Comparison of ENCODE assay signal across 16 mouse cellular contexts in genomic region chr10:8995097-8995496, GRCm38 (mm10).
DNase-seq lines count a peak whose midpoint lies in the region; ATAC-seq and TF ChIP-seq lines count a peak whose summit lies in the region.
"Had no signal": no experiment of that assay in that cellular context is flagged by ENCODE, and none has a peak within 500 bp of the region (broad histone marks: within the 10 kb centered on the region; RNA-seq: fewer than 3 reads in every experiment).

No protein-coding gene starts in this region.

- H3K9me3 ChIP-seq in heart, postnatal 0 days (replicated peaks; ENCODE audit: control insufficient read depth, low read length): no peaks in the 10 kb centered on the region
- H3K9me3 ChIP-seq in lung, postnatal 0 days (ENCODE audit: low read length): no peaks in the 10 kb centered on the region
- H3K9me3 ChIP-seq in stomach, postnatal 0 days (ENCODE audit: control insufficient read depth, low read length): no peaks in the 10 kb centered on the region
- H3K9me3 ChIP-seq: forebrain, embryonic 13.5 days; heart, embryonic 12.5 days; kidney, embryonic 15.5 days had no signal

- H3K27ac ChIP-seq in heart, postnatal 0 days (ENCODE audit: low read depth): no peak overlapping the region
- H3K27ac ChIP-seq in lung, postnatal 0 days (ENCODE audit: low read length): no peak overlapping the region
- no peak overlapping the region for H3K27ac ChIP-seq in stomach, postnatal 0 days (replicated peaks)
- H3K27ac ChIP-seq: forebrain, embryonic 13.5 days; kidney, embryonic 15.5 days had no signal

- no peak for TF ChIP-seq EP300 in heart, postnatal 0 days (IDR thresholded peaks at IDR 0.05; ENCODE audit: low read depth)
- TF ChIP-seq EP300 in lung, postnatal 0 days (IDR thresholded peaks at IDR 0.05): no peak
- TF ChIP-seq EP300 in stomach, postnatal 0 days (optimal IDR thresholded peaks at IDR 0.05): no peak

- DNase-seq in heart, postnatal 0 days (ENCODE audit: low spot score): no peak
- no peak for DNase-seq in heart, postnatal 10 days
- peak; percentile 57 for DNase-seq in NIH3T3 (ENCODE audit: low read depth)
- DNase-seq in lung, postnatal 0 days (ENCODE audit: low spot score): peak; percentile 73
- peak; percentile 19 for DNase-seq in stomach, postnatal 0 days (ENCODE audit: low spot score)
- DNase-seq in spleen, postnatal 10 days (ENCODE audit: low spot score in 2 of 2): no peak
- DNase-seq in ovary, postnatal 10 days (ENCODE audit: low spot score): no peak
- DNase-seq: adrenal gland, postnatal 10 days; cerebellum, adult 9-10 months; gastrocnemius, postnatal 36 days; kidney, adult 11 months; layer of hippocampus, postnatal 36 days had no signal

- no peak overlapping the region for H3K9ac ChIP-seq in heart, postnatal 0 days (replicated peaks; ENCODE audit: low read depth, low read length)
- H3K9ac ChIP-seq in lung, postnatal 0 days (replicated peaks; ENCODE audit: low read depth): no peak overlapping the region
- H3K9ac ChIP-seq in stomach, postnatal 0 days (ENCODE audit: low read length): no peak overlapping the region
- H3K9ac ChIP-seq: forebrain, embryonic 13.5 days; heart, embryonic 12.5 days; kidney, embryonic 15.5 days had no signal

- H3K27me3 ChIP-seq in heart, postnatal 0 days (ENCODE audit: control insufficient read depth, insufficient read depth, low read length): no peaks in the 10 kb centered on the region
- H3K27me3 ChIP-seq in lung, postnatal 0 days (replicated peaks; ENCODE audit: insufficient read depth, low read length): no peaks in the 10 kb centered on the region
- no peaks in the 10 kb centered on the region for H3K27me3 ChIP-seq in stomach, postnatal 0 days (ENCODE audit: control insufficient read depth, insufficient read depth, low read length)
- H3K27me3 ChIP-seq: forebrain, embryonic 13.5 days; heart, embryonic 12.5 days; kidney, embryonic 15.5 days had no signal

- H3K4me2 ChIP-seq in heart, postnatal 0 days (ENCODE audit: low read depth, low read length): no peak overlapping the region
- H3K4me2 ChIP-seq in lung, postnatal 0 days (replicated peaks; ENCODE audit: low read depth, low read length): no peak overlapping the region
- H3K4me2 ChIP-seq in stomach, postnatal 0 days (replicated peaks; ENCODE audit: low read depth): no peak overlapping the region
- H3K4me2 ChIP-seq: forebrain, embryonic 13.5 days; heart, embryonic 12.5 days; kidney, embryonic 15.5 days; midbrain, embryonic 11.5 days had no signal

- H3K4me1 ChIP-seq in heart, postnatal 0 days (ENCODE audit: control insufficient read depth, insufficient read depth): peaks cover 6% of the 10 kb centered on the region; the same call in 1 of the 2 replicates
- peaks cover 10% of the 10 kb centered on the region; the same call in 1 of the 2 replicates for H3K4me1 ChIP-seq in lung, postnatal 0 days (ENCODE audit: insufficient read depth, low read depth, low read length)
- H3K4me1 ChIP-seq in stomach, postnatal 0 days (replicated peaks; ENCODE audit: control insufficient read depth, insufficient read depth): peaks cover 3% of the 10 kb centered on the region; the same call in 1 of the 2 replicates

- H3K36me3 ChIP-seq in heart, postnatal 0 days (replicated peaks; ENCODE audit: control insufficient read depth, insufficient read depth, low read length): no peaks in the 10 kb centered on the region
- H3K36me3 ChIP-seq in lung, postnatal 0 days (ENCODE audit: insufficient read depth, low read length): no peaks in the 10 kb centered on the region
- no peaks in the 10 kb centered on the region for H3K36me3 ChIP-seq in stomach, postnatal 0 days (ENCODE audit: control insufficient read depth, insufficient read depth, low read length)
- H3K36me3 ChIP-seq: heart, embryonic 12.5 days; kidney, embryonic 15.5 days had no signal

- no peak overlapping the region for H3K4me3 ChIP-seq in heart, postnatal 0 days (ENCODE audit: low read depth, low read length)
- H3K4me3 ChIP-seq in lung, postnatal 0 days (ENCODE audit: low read depth, low read length): no peak overlapping the region
- no peak overlapping the region for H3K4me3 ChIP-seq in stomach, postnatal 0 days (ENCODE audit: low read depth, low read length)
- H3K4me3 ChIP-seq: forebrain, embryonic 13.5 days; heart, embryonic 12.5 days; kidney, embryonic 15.5 days had no signal

- TF ChIP-seq CTCF in heart, postnatal 0 days (IDR thresholded peaks at IDR 0.05; ENCODE audit: low read depth): no peak
- TF ChIP-seq CTCF in lung, postnatal 0 days (IDR thresholded peaks at IDR 0.05): no peak
- TF ChIP-seq CTCF in stomach, postnatal 0 days (IDR thresholded peaks at IDR 0.05; ENCODE audit: low read depth): no peak

- peak; percentile 36; the same call in 1 of the 2 replicates for ATAC-seq in heart, postnatal 0 days (ENCODE audit: insufficient read depth, low read depth)
- ATAC-seq in lung, postnatal 0 days: peak; percentile 49
- ATAC-seq in stomach, postnatal 0 days (ENCODE audit: low FRiP score, low TSS enrichment): no peak; the same call in 1 of the 2 replicates
- ATAC-seq: forebrain, embryonic 13.5 days had no signal

- WGBS in heart, postnatal 0 days: 9% methylated on average over 3 of the region's 3 CpGs
- WGBS in lung, postnatal 0 days: 13% methylated on average over 3 of the region's 3 CpGs
- WGBS in stomach, postnatal 0 days: 17% methylated on average over 3 of the region's 3 CpGs

- intact Hi-C loops in heart, postnatal 10 days (cut with DNase I): no loop called here

Comparison
In these comparisons a context has a peak if more than half of its experiments do, and no peak if none do; other contexts are left out.
1. DNase-seq: peak in NIH3T3 (single experiment), lung, postnatal 0 days (single experiment) and stomach, postnatal 0 days (single experiment); none in heart, postnatal 0 days (single experiment), heart, postnatal 10 days (0 of 2), spleen, postnatal 10 days (0 of 2) and ovary, postnatal 10 days (single experiment).